Mouse (Mus musculus): ENCODE measurements around the gene Sf3a2. TPM values are rescaled to one million over a fixed set of nuclear protein-coding genes. Genes with fewer than 3 reads are reported as not detected.

Sf3a2 gene
- polyA plus RNA-seq, 1 experiment from 2014 or later: 84.4 TPM

- Histone ChIP-seq H3K9me3 (ENCODE audit: control insufficient read depth, low read length) (no peaks in the 10 kb centered on the region), H3K27ac (ENCODE audit: low read depth, low read length) (no peak overlapping the region), H3K4me3 (ENCODE audit: low read depth, low read length) (no peak overlapping the region), H3K36me3 (ENCODE audit: control insufficient read depth, insufficient read depth, low read length) (peaks cover 32% of the 10 kb centered on the region), H3K9ac (ENCODE audit: low read depth, low read length) (no peak overlapping the region), H3K4me1 (replicated peaks; ENCODE audit: control insufficient read depth, insufficient read depth, low read length) (no peaks in the 10 kb centered on the region), H3K27me3 (ENCODE audit: control insufficient read depth, insufficient read depth, low read length) (no peaks in the 10 kb centered on the region), H3K4me2 (replicated peaks; ENCODE audit: low read depth, low read length) (no peak overlapping the region)
- 86% methylated on average over 2 of the region's 2 CpGs for WGBS
- ATAC-seq (ENCODE audit: low FRiP score) (no peak), DNase-seq (ENCODE audit: low spot score) (no peak)
Observed at GRCm38 (mm10) chr10:80784302-80784701, 13.7 kb upstream of the Sf3a2 start.

- ATAC-seq (ENCODE audit: low FRiP score) (no peak), DNase-seq (ENCODE audit: low spot score) (no peak)
- Histone ChIP-seq H3K4me1 (replicated peaks; ENCODE audit: control insufficient read depth, insufficient read depth, low read length) (no peaks in the 10 kb centered on the region), H3K9me3 (ENCODE audit: control insufficient read depth, low read length) (no peaks in the 10 kb centered on the region), H3K4me2 (replicated peaks; ENCODE audit: low read depth, low read length) (no peak overlapping the region), H3K4me3 (ENCODE audit: low read depth, low read length) (no peak overlapping the region), H3K27me3 (ENCODE audit: control insufficient read depth, insufficient read depth, low read length) (no peaks in the 10 kb centered on the region), H3K27ac (ENCODE audit: low read depth, low read length) (no peak overlapping the region), H3K36me3 (ENCODE audit: control insufficient read depth, insufficient read depth, low read length) (peaks cover 32% of the 10 kb centered on the region), H3K9ac (ENCODE audit: low read depth, low read length) (no peak overlapping the region)
- WGBS: 59% methylated on average over 12 of the region's 12 CpGs
Observed at GRCm38 (mm10) chr10:80784871-80785270, 13.1 kb upstream of the Sf3a2 start.

- ATAC-seq (ENCODE audit: low FRiP score): no peak
Observed at GRCm38 (mm10) chr10:80785963-80786362, 12.0 kb upstream of the Sf3a2 start.

GRCm38 (mm10) chr10:80787517-80787916 lies 10.5 kb upstream of the Sf3a2 start:
- no peak overlapping the region for H3K9ac ChIP-seq (ENCODE audit: low read depth, low read length)

More at GRCm38 (mm10) chr10:80785963-80786362, 12.0 kb upstream of the Sf3a2 start:
- peaks cover 33% of the 10 kb centered on the region for H3K36me3 ChIP-seq (ENCODE audit: control insufficient read depth, insufficient read depth, low read length)
- no peaks in the 10 kb centered on the region for H3K4me1 ChIP-seq (replicated peaks; ENCODE audit: control insufficient read depth, insufficient read depth, low read length)
- H3K9ac ChIP-seq (ENCODE audit: low read depth, low read length): no peak overlapping the region
- DNase-seq (ENCODE audit: low spot score): no peak
- H3K4me3 ChIP-seq (ENCODE audit: low read depth, low read length): no peak overlapping the region
- H3K4me2 ChIP-seq (replicated peaks; ENCODE audit: low read depth, low read length): no peak overlapping the region
- 94% methylated on average over 11 of the region's 11 CpGs for WGBS
- no peak overlapping the region for H3K27ac ChIP-seq (ENCODE audit: low read depth, low read length)
- H3K9me3 ChIP-seq (ENCODE audit: control insufficient read depth, low read length): no peaks in the 10 kb centered on the region
- no peaks in the 10 kb centered on the region for H3K27me3 ChIP-seq (ENCODE audit: control insufficient read depth, insufficient read depth, low read length)

GRCm38 (mm10) chr10:80790761-80791404 lies 7.1 kb upstream of the Sf3a2 start:
- Histone ChIP-seq H3K4me2 (replicated peaks; ENCODE audit: low read depth, low read length) (no peak overlapping the region), H3K27me3 (ENCODE audit: control insufficient read depth, insufficient read depth, low read length) (no peaks in the 10 kb centered on the region), H3K36me3 (ENCODE audit: control insufficient read depth, insufficient read depth, low read length) (peaks cover 29% of the 10 kb centered on the region), H3K27ac (ENCODE audit: low read depth, low read length) (no peak overlapping the region), H3K9me3 (ENCODE audit: control insufficient read depth, low read length) (no peaks in the 10 kb centered on the region), H3K4me1 (replicated peaks; ENCODE audit: control insufficient read depth, insufficient read depth, low read length) (no peaks in the 10 kb centered on the region), H3K9ac (ENCODE audit: low read depth, low read length) (no peak overlapping the region), H3K4me3 (ENCODE audit: low read depth, low read length) (no peak overlapping the region)
- no peak for ATAC-seq (ENCODE audit: low FRiP score)
- WGBS: 88% methylated on average over 19 of the region's 19 CpGs
- no peak for DNase-seq (ENCODE audit: low spot score)

More at GRCm38 (mm10) chr10:80787517-80787916, 10.5 kb upstream of the Sf3a2 start:
- ATAC-seq (ENCODE audit: low FRiP score): no peak
- no peak overlapping the region for H3K4me2 ChIP-seq (replicated peaks; ENCODE audit: low read depth, low read length)
- no peak for DNase-seq (ENCODE audit: low spot score)
- no peaks in the 10 kb centered on the region for H3K4me1 ChIP-seq (replicated peaks; ENCODE audit: control insufficient read depth, insufficient read depth, low read length)
- no peaks in the 10 kb centered on the region for H3K27me3 ChIP-seq (ENCODE audit: control insufficient read depth, insufficient read depth, low read length)
- H3K9me3 ChIP-seq (ENCODE audit: control insufficient read depth, low read length): no peaks in the 10 kb centered on the region
- H3K36me3 ChIP-seq (ENCODE audit: control insufficient read depth, insufficient read depth, low read length): peaks cover 38% of the 10 kb centered on the region
- 95% methylated on average over 2 of the region's 2 CpGs for WGBS
- H3K4me3 ChIP-seq (ENCODE audit: low read depth, low read length): no peak overlapping the region
- no peak overlapping the region for H3K27ac ChIP-seq (ENCODE audit: low read depth, low read length)

GRCm38 (mm10) chr10:80791476-80792174 lies 6.4 kb upstream of the Sf3a2 start:
- ATAC-seq (ENCODE audit: low FRiP score) (no peak), DNase-seq (ENCODE audit: low spot score) (no peak)
- 86% methylated on average over 31 of the region's 33 CpGs for WGBS
- H3K27ac ChIP-seq (ENCODE audit: low read depth, low read length): no peak overlapping the region
- no peaks in the 10 kb centered on the region for H3K27me3 ChIP-seq (ENCODE audit: control insufficient read depth, insufficient read depth, low read length)
- no peak overlapping the region for H3K4me3 ChIP-seq (ENCODE audit: low read depth, low read length)
- H3K36me3 ChIP-seq (ENCODE audit: control insufficient read depth, insufficient read depth, low read length): peaks cover 24% of the 10 kb centered on the region
- peaks cover 2% of the 10 kb centered on the region; the same call in 1 of the 2 replicates for H3K4me1 ChIP-seq (replicated peaks; ENCODE audit: control insufficient read depth, insufficient read depth, low read length)
- H3K9ac ChIP-seq (ENCODE audit: low read depth, low read length): no peak overlapping the region
- H3K4me2 ChIP-seq (replicated peaks; ENCODE audit: low read depth, low read length): no peak overlapping the region
- H3K9me3 ChIP-seq (ENCODE audit: control insufficient read depth, low read length): no peaks in the 10 kb centered on the region

GRCm38 (mm10) chr10:80792175-80793032 lies 5.6 kb upstream of the Sf3a2 start:
- no peak overlapping the region for H3K4me2 ChIP-seq (replicated peaks; ENCODE audit: low read depth, low read length)
- no peak overlapping the region for H3K4me3 ChIP-seq (ENCODE audit: low read depth, low read length)
- peaks cover 22% of the 10 kb centered on the region for H3K36me3 ChIP-seq (ENCODE audit: control insufficient read depth, insufficient read depth, low read length)
- no peak for ATAC-seq (ENCODE audit: low FRiP score)
- no peak overlapping the region for H3K27ac ChIP-seq (ENCODE audit: low read depth, low read length)
- no peak for DNase-seq (ENCODE audit: low spot score)
- peaks cover 7% of the 10 kb centered on the region; the same call in 1 of the 2 replicates for H3K4me1 ChIP-seq (replicated peaks; ENCODE audit: control insufficient read depth, insufficient read depth, low read length)
- 77% methylated on average over 41 of the region's 41 CpGs for WGBS
- no peak overlapping the region for H3K9ac ChIP-seq (ENCODE audit: low read depth, low read length)
- no peaks in the 10 kb centered on the region for H3K9me3 ChIP-seq (ENCODE audit: control insufficient read depth, low read length)
- H3K27me3 ChIP-seq (ENCODE audit: control insufficient read depth, insufficient read depth, low read length): no peaks in the 10 kb centered on the region

- no peaks in the 10 kb centered on the region for H3K9me3 ChIP-seq (ENCODE audit: control insufficient read depth, low read length)
- H3K27ac ChIP-seq (ENCODE audit: low read depth, low read length): no peak overlapping the region
- DNase-seq (ENCODE audit: low spot score) (no peak), ATAC-seq (ENCODE audit: low FRiP score) (no peak)
- H3K9ac ChIP-seq (ENCODE audit: low read depth, low read length): no peak overlapping the region
- no peak overlapping the region for H3K4me3 ChIP-seq (ENCODE audit: low read depth, low read length)
- peaks cover 22% of the 10 kb centered on the region for H3K36me3 ChIP-seq (ENCODE audit: control insufficient read depth, insufficient read depth, low read length)
- 93% methylated on average over 13 of the region's 13 CpGs for WGBS
- no peak overlapping the region for H3K4me2 ChIP-seq (replicated peaks; ENCODE audit: low read depth, low read length)
- peaks cover 7% of the 10 kb centered on the region; the same call in 1 of the 2 replicates for H3K4me1 ChIP-seq (replicated peaks; ENCODE audit: control insufficient read depth, insufficient read depth, low read length)
- no peaks in the 10 kb centered on the region for H3K27me3 ChIP-seq (ENCODE audit: control insufficient read depth, insufficient read depth, low read length)
Observed at GRCm38 (mm10) chr10:80793033-80793784, 4.8 kb upstream of the Sf3a2 start.

All from hindbrain, embryonic 11.5 days (tissue).